Mouse (Mus musculus): ENCODE measurements at regions not wholly inside any gene's neighbourhood (a gene's known extent, or its start where the extent isn't known, plus 50 kb on each side); places are given as distances from the start of the nearest gene placed in this dataset.
"Not testable (repeated sequence)": the region's sequence is repeated elsewhere in the genome, so short reads cannot be mapped to it uniquely, and the experiment has no call there.

- peak; percentile 45 for DNase-seq
Observed at GRCm38 (mm10) chr9:30662456-30662855, 235.5 kb downstream of the Snx19 start.

GRCm38 (mm10) chr9:30653961-30654360 is 227.1 kb downstream of the Snx19 start:
- DNase-seq: no peak

DNA sequence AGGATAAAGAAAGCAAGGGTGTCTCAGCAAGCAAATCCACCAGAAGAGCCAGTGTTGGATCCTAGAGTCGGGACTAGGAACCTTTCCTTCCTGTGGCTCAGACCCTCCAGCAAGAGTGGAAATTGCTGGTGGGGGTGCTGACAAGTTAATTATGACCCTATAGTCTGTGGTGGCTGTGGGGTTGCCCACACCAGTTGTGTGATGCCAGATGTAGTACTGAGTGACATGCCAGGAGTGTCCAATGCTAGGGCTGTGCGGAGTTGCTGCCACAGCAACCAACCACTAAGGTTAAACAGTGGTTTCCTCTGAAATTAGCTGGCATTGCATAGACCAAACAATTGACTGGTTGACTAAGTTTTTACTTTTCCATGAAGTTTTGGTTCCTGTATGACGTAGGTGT is 226.3 kb downstream of the Snx19 start:
- DNase-seq: no peak

DNA sequence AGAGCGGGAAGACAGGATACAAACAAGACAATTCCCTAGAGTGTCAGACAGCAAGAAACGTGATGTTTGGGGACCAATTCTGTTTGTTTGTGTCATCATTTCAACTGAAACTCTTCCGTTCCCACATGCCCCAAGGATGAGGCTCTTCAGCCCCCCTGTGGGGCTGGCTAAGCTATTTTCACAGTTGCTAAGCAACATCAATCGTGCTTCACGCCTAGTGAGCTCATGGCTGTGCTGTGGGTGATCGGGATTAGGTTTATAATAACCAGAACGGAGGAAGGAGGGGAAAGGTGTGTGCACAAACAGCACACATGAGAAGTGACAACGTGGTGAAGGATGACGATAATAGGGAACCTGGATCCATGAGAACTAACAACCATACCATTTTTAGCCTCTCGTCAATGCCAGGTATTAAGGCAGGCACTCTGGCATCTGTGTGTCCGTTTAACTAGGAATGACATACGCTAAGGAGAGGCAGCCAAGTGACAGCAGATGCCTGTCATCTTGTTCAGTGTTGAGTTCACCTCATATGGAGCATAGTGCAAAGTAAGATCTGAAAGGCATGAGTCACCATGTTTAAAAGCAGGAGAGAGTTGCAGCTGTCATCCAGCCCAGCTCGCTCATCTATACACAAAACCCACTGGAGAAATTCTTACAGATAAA is 222.6 kb downstream of the Snx19 start:
- DNase-seq: no peak

DNA sequence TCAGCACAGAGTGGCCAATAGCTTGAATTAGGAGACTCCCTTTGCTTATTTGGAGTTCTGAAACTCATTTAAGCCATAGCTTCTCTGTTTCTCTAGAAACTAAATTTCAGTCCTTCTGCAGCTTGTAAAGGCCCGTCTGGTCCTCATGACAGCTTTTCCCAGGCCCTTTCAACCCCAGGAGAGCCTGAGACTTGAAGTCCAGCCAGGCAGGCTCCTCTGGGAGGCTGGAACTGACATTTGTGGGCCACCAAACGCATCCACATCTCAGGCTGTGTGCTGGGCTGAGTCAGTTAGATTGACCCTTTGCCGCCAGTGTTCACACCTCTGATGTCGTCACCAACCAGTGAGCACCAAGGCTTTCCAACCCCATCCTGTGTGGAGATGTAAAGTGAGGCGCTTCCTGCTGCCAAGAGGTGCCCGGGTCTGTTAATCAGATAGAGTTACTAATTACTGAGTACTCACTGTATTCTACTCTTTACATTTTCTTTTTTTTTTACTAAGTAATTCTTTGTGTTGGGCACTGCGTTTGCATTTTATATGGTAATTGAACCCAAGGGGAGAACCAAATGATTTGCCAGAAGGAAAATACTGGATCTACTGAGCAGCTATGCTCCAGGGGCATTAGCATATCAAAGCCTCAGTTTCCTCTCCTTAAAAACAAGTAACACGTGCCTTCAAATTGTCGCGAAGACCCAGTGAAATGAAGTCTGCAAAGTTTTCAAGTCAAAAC is 207.0 kb downstream of the Snx19 start:
- no peak for DNase-seq

- DNase-seq: no peak
Observed at GRCm38 (mm10) chr9:30632164-30633146, 205.5 kb downstream of the Snx19 start.

GRCm38 (mm10) chr9:30625635-30626034 is 198.7 kb downstream of the Snx19 start:
- DNase-seq: no peak

DNA sequence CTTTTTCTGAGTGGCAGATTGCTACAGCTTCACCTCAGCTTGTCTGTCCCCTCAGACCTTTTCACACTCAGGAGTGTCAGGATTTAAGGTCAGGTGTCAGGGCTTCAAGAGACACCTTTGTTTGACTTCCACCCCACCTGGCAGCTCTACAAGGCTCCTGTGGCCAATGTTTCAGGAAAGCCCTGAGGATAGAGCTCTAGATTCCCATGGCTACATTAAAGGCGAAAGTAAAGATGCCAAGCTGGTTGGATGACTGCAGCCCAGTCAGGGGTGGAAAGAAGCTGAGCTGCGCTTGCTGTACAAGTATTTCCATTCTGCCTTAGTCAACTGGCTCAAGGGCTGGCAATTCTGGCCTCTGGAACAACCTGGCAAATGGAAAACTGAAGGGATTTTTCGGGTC is 198.2 kb downstream of the Snx19 start:
- DNase-seq: no peak

DNA sequence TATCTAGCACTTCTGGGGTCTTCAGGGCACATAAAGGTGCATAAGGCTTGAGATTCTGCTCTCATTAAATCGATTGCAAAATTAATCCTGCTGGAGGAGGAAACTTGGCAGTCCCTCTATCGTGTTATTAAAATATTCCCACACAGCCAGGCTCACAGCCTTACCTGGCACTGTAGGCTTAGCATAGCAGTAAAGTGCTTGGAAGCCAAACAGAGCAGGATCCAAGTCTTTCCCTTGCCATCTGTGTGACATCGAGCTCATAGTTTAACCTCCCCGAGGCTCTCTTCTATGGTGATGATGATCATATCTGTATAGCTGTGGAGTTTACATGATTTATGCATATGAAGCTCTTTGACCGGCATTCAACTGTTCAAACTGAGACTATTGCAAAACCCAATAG is 197.6 kb downstream of the Snx19 start:
- DNase-seq: no peak

DNA sequence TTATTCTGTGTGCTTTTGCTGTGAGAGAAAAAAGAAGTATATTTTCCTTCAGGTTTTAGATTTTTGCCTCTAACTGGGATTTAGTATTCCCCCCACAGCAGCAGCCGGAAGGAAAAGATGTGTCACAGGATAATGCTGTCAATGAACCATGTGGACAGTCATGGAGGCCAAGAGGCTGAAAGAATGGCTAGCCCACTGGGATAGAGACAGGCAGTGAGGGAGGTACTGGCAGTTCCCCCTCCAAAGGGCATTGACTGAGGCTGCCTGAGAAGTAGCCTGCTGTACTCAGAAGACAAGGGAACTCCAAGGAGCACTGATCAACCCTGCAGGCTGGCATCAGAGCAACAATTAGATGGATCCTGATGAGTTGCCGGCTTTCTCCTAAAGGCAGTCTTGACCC is 192.4 kb downstream of the Snx19 start:
- DNase-seq: no peak

DNA sequence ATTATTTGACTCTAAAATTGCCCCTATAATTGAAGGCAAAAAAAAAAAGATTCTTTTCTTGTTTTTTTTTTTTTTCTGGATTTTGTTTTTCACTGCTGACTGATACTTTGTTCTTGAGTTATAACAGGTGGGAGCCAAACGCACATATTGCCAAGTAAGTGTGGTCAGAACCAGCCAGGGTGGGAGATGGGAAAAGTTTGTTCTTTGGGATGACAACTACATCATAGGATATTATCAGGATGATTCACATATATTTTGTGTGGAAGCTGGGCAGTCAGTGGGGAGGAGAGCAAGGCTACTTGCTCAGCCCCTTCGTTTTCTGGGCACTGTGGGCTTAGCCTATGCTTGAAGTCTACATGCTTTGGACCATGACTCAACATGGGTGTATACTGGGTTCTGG is 191.3 kb downstream of the Snx19 start:
- DNase-seq: no peak

GRCm38 (mm10) chr9:30613715-30614114 is 186.8 kb downstream of the Snx19 start:
- no peak for DNase-seq

DNA sequence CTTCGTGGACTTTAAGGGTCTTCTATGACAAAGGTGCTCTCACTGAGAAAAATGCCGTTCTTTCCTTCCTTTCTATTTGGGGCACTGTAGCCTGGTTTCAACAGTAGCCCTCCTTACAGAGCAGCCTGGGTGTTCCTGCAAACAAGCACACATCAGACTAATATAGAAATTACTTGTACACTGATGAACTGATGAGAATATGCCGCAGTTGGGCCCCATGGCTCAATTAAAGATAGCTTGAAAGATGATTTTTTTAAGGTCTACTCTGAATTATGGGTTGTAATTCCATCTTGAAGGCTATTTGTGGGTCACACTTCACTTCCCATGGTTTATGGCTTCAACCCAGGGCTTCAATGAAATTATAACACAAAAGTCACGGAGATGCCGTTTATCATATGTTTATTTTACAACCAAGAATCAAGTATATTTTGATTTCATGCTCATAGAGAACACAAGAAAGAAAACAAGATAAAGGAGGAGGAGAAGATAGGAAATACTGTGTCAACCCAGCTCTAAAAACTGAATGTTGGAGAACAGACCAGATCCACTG is 186.2 kb downstream of the Snx19 start:
- DNase-seq: no peak

- peak; percentile 39 for DNase-seq
Observed at GRCm38 (mm10) chr9:30610328-30610727, 183.4 kb downstream of the Snx19 start.

- DNase-seq: no peak
Observed at GRCm38 (mm10) chr9:30599756-30600155, 172.8 kb downstream of the Snx19 start.

GRCm38 (mm10) chr9:30597691-30598090 is 170.8 kb downstream of the Snx19 start:
- DNase-seq: no peak

DNA sequence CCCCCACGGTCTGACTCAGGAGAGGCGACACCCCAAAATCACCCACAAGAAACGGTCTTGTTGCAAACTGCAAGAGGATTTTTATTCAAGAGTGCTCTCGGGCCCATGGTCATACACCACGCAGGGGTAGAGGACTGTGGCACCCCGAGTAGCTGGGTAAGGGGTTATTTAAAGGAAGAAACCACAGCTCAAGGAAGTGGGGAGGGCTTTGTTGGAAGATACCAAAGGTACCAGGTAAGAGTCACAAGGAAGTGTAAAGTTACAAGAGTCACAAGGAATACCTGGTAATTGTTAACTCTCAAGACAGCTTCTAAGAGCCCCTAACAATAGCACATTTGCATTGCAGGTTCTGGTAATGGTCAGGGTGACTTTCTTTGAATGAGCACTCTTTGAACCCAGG is 170.2 kb downstream of the Snx19 start:
- DNase-seq: not testable (repeated sequence)

DNA sequence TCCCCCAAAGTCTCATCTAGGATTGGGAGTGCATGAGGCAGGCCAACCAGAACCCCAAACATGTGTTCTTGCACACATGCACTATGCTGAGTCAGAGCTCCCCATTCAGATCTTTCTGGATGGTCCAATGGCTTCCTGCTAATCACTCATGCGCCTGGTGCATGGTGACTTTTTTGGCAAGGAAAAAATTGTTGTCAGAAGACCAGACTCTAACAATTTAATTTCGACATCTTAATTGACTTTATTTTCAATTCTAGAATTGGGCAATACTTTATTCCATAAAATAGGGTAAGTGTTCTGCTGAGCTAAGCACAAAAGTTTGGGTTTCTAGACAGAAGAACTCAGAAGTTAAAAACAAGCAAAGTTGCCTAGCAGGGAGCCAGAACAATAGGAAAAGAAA is 165.7 kb downstream of the Snx19 start:
- no peak for DNase-seq

GRCm38 (mm10) chr9:30591246-30591645 is 164.3 kb downstream of the Snx19 start:
- no peak for DNase-seq

GRCm38 (mm10) chr9:30590661-30591179 is 163.8 kb downstream of the Snx19 start:
- DNase-seq: no peak

- DNase-seq: no peak
Observed at GRCm38 (mm10) chr9:30581271-30581821, 154.4 kb downstream of the Snx19 start.

DNA sequence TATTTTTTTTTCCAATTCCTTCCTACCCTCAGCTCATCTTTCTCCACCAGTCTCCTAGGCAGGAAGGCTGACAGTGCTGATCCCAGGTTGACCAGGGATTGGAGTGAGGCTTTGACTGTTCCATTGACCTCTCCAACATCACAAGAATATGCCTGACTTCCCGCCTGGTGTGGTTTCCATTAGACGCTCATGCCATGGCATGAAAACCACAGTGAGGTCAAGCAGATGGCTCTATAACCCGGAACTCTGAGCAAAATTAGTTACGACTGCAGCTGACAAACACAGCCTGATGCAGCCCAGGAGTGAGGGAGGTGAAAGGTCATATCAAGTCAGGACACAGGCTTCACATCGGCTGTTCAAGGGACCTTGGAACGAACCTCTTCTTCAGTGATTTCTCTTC is 153.6 kb downstream of the Snx19 start:
- DNase-seq: no peak

- DNase-seq: peak; percentile 29
Observed at GRCm38 (mm10) chr9:30578213-30578612, 151.3 kb downstream of the Snx19 start.
